Mouse (Mus musculus) telencephalon, adult 2 months (tissue): ENCODE data around the gene Rpl22l1.
A peak's percentile ranks its signal among the peaks of the same experiment; 100 is the strongest.
"Not testable (repeated sequence)": the region's sequence is repeated elsewhere in the genome, so short reads cannot be mapped to it uniquely, and the experiment has no call there.

Experiments
- DNase-seq: peaks from one replicate; pipeline ENCODE4 v3.0.0-alpha.2; 2011; ENCODE audit warnings: low read depth, low spot score

Gene Rpl22l1

DNA sequence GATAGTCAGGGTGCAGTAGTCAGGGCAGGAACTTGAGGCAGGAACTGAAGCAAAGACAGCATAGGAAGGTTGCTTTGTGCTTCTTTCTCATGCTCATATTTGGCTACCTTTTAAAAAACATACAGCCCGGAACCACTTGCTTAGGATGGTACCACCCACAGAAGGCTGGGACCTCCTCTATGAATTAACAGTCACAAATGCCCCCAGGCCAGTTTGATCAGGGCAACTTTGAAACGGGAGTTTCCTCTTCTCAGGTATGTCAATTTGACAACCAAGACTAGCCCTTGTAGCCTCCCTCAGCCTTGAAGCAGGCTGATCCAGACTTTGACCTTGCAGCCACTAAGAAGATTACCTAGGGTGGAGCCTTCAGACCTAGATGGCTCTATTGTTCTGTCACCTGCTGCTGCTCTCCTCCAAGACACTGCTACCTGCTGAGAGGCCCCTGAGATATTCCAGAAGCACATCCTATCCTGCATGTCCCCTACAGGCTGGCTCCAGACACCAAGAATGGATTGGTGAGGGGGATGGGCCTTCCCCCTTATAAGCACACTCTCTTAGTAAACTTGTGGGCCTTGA is 31.6 kb downstream of the Rpl22l1 start:
- DNase-seq, result no peak

DNA sequence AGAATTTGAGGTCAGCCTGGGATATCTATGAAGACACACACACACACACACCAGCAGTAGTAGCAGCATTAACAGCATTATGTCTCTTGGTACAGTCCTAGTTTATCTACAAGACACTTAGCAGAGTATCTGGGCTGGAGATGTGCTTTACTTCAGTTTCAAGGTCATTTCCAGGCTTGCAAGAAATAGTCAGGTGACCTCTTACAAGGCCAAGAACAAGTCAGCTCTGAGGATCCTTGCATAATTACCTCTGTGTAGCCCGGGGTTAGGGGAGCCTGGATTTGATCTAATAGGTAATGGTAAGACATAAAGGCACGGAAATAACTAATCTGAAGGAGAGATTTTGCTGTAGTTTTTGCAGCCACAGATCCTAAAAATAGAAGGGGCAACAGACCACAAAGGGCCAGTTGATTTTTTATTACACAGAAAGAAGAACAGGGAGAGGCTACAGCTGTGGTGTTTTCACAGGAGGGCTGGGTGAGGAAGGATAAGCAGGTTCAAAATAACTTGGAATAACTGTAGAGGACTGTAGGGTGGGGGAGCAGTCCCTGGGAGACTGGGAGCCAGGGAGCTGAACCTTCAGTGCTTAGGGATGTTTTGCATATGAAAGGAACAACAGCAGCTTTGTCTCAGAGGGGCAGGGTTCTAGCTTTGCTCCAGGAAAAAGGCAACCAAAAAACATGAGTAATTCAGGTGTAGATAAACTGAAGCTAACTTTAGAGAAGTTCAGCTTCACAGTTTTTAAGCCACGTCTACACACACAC is 36.8 kb downstream of the Rpl22l1 start:
- DNase-seq, result no peak

DNA sequence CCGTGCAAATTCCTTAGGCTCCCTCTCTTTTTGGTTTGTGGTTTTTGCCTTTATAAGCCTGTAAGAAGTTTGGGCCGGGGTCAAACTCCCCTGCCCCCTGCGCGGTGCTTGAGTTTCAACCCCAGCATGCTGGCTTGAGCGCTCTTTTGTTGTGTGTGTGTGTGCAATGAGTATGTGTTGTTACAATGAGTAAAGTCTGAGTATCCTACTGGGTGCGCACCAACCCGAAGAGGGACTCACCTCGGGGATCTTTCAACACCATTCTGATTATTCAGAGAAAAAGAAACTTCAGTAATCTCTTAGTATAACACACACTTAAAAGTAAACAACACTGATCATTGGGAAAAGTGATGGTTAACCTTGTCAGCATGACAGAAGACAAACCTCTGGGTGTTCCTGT is 38.0 kb downstream of the Rpl22l1 start:
- DNase-seq, result no peak

DNA sequence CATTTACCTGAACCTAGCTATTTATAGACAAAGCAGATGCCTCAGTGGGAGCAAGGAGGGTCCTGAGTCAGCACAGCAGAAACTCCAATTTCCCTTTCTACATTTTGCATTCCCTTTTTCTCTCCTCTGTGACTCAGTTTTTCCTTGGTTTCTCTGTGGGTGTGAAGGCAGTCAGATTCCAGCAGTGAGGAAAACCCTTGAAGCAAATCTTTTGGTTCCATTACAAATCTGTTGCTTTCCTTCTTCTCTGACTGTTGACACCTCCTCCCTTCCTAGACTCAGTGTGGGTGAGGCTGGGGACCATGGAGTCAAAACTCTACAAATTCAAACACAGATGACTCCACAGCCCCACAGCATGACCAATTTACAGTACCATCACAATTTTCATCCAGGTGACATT is 41.9 kb downstream of the Rpl22l1 start:
- DNase-seq, result peak; percentile 17

DNA sequence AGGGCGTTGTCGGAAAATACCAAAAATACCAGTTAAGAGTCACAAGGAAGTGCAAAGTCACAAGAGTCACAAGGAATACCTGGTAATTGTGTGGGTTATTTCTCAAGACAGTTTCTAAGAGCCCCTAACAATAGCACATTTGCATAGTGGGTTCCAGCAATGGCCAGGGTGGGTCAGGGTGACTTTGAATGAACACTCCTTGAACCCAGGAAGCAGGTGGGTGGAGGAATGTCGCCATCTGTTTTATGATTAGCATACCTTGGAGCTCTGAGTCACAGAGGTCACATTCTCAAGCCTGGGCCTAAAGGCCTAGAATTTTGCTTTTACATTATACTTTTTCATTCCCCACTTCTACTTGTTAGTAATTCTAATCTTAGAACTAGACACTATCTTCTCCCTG is 46.9 kb downstream of the Rpl22l1 start:
- DNase-seq, result not testable (repeated sequence)
